Comparison of ENCODE assay signal across 8 mouse cellular contexts in genomic region chr15:94403461-94404070, GRCm38 (mm10).
DNase-seq lines count a peak whose midpoint lies in the region; ATAC-seq lines count a peak whose summit lies in the region.

No protein-coding gene starts in this region.

- 0 out of 2 replicates have a peak, but pooled peaks cover 6% of the 10 kb centered on the region for H3K4me1 ChIP-seq in hindbrain, embryonic 11.5 days (replicated peaks; ENCODE audit: control insufficient read depth, insufficient read depth, low read length)
- peaks cover 17% of the 10 kb centered on the region for H3K4me1 ChIP-seq in midbrain, embryonic 12.5 days

- H3K4me2 ChIP-seq in hindbrain, embryonic 11.5 days (replicated peaks; ENCODE audit: low read depth, low read length), result peak overlapping the region; percentile 98
- peak overlapping the region; percentile 99 for H3K4me2 ChIP-seq in midbrain, embryonic 12.5 days (replicated peaks)

- ATAC-seq in hindbrain, embryonic 11.5 days (ENCODE audit: low FRiP score), result peak; percentile 66
- peak; percentile 32 for ATAC-seq in midbrain, embryonic 12.5 days (ENCODE audit: low FRiP score, low read depth)

- peak; percentile 25 for DNase-seq in cerebellum, postnatal 25 days
- DNase-seq in cerebellum, adult 18-20 months, result no peak
- DNase-seq in right cerebral cortex, adult 18-20 months, result peak; percentile 20
- no peak for DNase-seq in right cerebral cortex, postnatal 10 days (ENCODE audit: low spot score in 2 of 2)
- peak; percentile 52 for DNase-seq in hindbrain, embryonic 11.5 days (ENCODE audit: low spot score)
- no peak for DNase-seq in cerebellum, adult 9-11 months
- no peak for DNase-seq in MN1 (ENCODE audit: low spot score)

- H3K27ac ChIP-seq in hindbrain, embryonic 11.5 days (ENCODE audit: low read depth, low read length), result 0 out of 2 replicates have a peak overlapping the region, but pooled peaks have one; percentile 10
- 0 out of 2 replicates have a peak overlapping the region, but pooled peaks have one; percentile 17 for H3K27ac ChIP-seq in midbrain, embryonic 12.5 days (replicated peaks)

- H3K9ac ChIP-seq in hindbrain, embryonic 11.5 days (ENCODE audit: low read depth, low read length), result peak overlapping the region; percentile 68
- peak overlapping the region; percentile 71 for H3K9ac ChIP-seq in midbrain, embryonic 12.5 days (replicated peaks)

- H3K4me3 ChIP-seq in hindbrain, embryonic 11.5 days (ENCODE audit: low read depth, low read length), result peak overlapping the region; percentile 68
- peak overlapping the region; percentile 58 for H3K4me3 ChIP-seq in midbrain, embryonic 12.5 days

- no peaks in the 10 kb centered on the region for H3K36me3 ChIP-seq in hindbrain, embryonic 11.5 days (ENCODE audit: control insufficient read depth, insufficient read depth, low read length)
- H3K36me3 ChIP-seq in midbrain, embryonic 12.5 days, result no peaks in the 10 kb centered on the region

- WGBS in hindbrain, embryonic 11.5 days, result 2% methylated on average over 34 of the region's 34 CpGs
- WGBS in midbrain, embryonic 12.5 days, result 1% methylated on average over 34 of the region's 34 CpGs

- H3K27me3 ChIP-seq in hindbrain, embryonic 11.5 days (ENCODE audit: control insufficient read depth, insufficient read depth, low read length), result peaks cover 8% of the 10 kb centered on the region
- peaks cover 41% of the 10 kb centered on the region for H3K27me3 ChIP-seq in midbrain, embryonic 12.5 days

- H3K9me3 ChIP-seq in hindbrain, embryonic 11.5 days (ENCODE audit: control insufficient read depth, low read length), result no peaks in the 10 kb centered on the region
- H3K9me3 ChIP-seq in midbrain, embryonic 12.5 days, result no peaks in the 10 kb centered on the region

Comparison
In these comparisons a context has a peak if more than half of its experiments do, and no peak if none do; other contexts are left out.
1. DNase-seq: peak in cerebellum, postnatal 25 days (2 of 2), right cerebral cortex, adult 18-20 months (single experiment) and hindbrain, embryonic 11.5 days (single experiment); none in cerebellum, adult 18-20 months (0 of 2), right cerebral cortex, postnatal 10 days (0 of 2), cerebellum, adult 9-11 months (single experiment) and MN1 (single experiment).